Mouse (Mus musculus) forebrain, embryonic 15.5 days (tissue): ENCODE data around the gene Ap1m2. TPM values are rescaled to one million over a fixed set of nuclear protein-coding genes. Genes with fewer than 3 reads are reported as not detected.

Source experiments
- ATAC-seq: fragments of 200-750 bp; cut with Nextera tagmentation; replicated peaks from 2 replicates; pipeline ENCODE4 v1.8.0; 2017; ENCODE audit warnings: mild to moderate bottlenecking, moderate TSS enrichment, moderate library complexity
- H3K27ac ChIP-seq: fragments of 300-500 bp; sonication (generic); replicated peaks from 2 replicates; pipeline ENCODE4 v1.5.1; 2015; ENCODE audit warnings: mild to moderate bottlenecking, inconsistent platforms
- H3K27me3 ChIP-seq: fragments of 300-500 bp; sonication (generic); 2 replicates; pipeline ENCODE4 v1.6.1; 2015; ENCODE audit warnings: inconsistent platforms
- H3K36me3 ChIP-seq: fragments of 300-500 bp; sonication (generic); 2 replicates; pipeline ENCODE4 v1.6.1; 2015; ENCODE audit warnings: mild to moderate bottlenecking, inconsistent platforms
- H3K4me1 ChIP-seq: fragments of 300-500 bp; sonication (generic); 2 replicates; pipeline ENCODE4 v1.6.1; 2015; ENCODE audit warnings: inconsistent platforms
- H3K4me2 ChIP-seq: fragments of 300-500 bp; sonication (generic); replicated peaks from 2 replicates; pipeline ENCODE4 v1.6.1; 2015; ENCODE audit warnings: mild to moderate bottlenecking, inconsistent platforms
- H3K4me3 ChIP-seq: fragments of 300-500 bp; sonication (generic); 2 replicates; pipeline ENCODE4 v1.5.1; 2015; ENCODE audit warnings: mild to moderate bottlenecking, inconsistent platforms
- H3K9ac ChIP-seq: fragments of 300-500 bp; sonication (generic); replicated peaks from 2 replicates; pipeline ENCODE4 v1.6.1; 2015; ENCODE audit warnings: mild to moderate bottlenecking, inconsistent platforms
- H3K9me3 ChIP-seq: fragments of 300-500 bp; sonication (generic); 2 replicates; pipeline ENCODE4 v1.6.1; 2016; ENCODE audit warnings: inconsistent platforms
- WGBS: fragments of 180-500 bp; shearing (Covaris S2); methylation state at CpG from one replicate; pipeline ENCODE4 v1.1.7; 2015; ENCODE audit warnings: mixed read lengths; 5-methylcytosine and 5-hydroxymethylcytosine counted together
- polyA plus RNA-seq: library from polyadenylated mRNA; unstranded; fragments of >200 nt; fragmentation: Nextera tagmentation; extraction: Ambion mirVana; gene quantifications from 2 replicates; pipeline ENCODE4 v1.2.1, GENCODE M21; 2015

Gene Ap1m2
- polyA plus RNA-seq = 1.1 and 1.4 TPM in 2 replicates

DNA sequence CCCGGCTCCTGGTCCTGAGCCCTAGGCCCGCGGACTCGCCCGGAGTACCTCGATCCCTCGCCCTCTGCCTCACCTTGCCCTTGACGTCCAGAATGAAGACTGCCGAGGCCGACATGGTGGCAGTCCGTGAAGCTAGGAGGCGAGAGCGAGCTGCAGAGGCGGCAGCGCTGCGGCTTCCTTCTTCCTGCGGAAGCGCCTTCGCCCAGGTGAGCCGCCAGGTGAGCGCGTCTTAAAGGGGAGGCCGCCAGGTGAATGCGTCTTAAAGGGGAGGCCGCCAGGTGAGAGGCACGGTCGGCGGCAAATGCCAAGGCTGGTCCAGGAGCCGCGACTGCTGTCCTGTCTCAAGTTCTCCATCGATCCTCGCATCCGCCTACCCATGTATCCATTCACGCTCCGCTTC, at the start of gene Ap1m2:
Gene Ap1m2 (minus strand): TSS at position 204 of the 400 bp plus-strand sequence.
- Histone ChIP-seq H3K9ac (no peak within 1 kb of the TSS), H3K36me3 (no peaks in the 10 kb centered on the region), H3K4me2 (peak within 1 kb of the TSS; percentile 22; the same call in 1 of the 2 replicates), H3K27me3 (peaks cover 16% of the 10 kb centered on the region), H3K27ac (no peak within 1 kb of the TSS), H3K9me3 (no peaks in the 10 kb centered on the region), H3K4me3 (peak within 1 kb of the TSS; percentile 18), H3K4me1 (peaks cover 5% of the 10 kb centered on the region; the same call in 1 of the 2 replicates)
- no peak for ATAC-seq
- WGBS = 11% methylated on average over 35 of the region's 35 CpGs

DNA sequence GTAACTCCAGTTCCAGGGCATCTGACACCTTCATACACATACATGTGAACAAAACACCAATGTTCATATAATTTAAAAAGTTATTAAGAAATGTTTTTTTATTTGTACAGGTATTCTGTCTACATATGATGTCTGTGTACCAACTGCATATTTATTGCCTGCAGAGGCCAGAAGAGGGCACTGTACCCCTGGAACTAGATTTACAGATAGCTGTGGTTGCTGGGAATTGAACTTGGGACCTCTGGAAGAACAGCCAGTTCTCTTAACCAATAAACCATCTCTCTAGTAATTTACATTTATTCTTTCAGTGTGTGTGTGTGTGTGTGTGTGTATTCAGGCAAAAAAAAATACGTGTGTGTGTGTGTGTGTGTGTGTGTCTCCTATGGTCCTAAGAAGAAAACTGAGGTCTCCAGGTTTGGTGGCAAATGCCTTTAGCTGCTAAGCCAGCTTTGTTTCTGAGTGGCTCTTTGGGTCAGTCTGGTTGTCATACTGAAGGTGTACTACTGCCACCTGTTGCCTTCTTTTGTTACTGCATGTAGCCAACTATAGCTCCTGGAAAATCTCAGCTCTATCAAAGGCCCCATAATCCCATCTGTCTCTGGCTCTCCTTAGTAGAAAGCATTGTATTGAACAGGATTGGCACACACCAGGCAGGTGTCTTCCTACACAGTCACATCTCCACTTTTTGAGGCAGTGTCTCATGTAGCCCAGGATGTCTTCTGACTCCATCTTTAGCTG, 45.0 kb upstream of the Ap1m2 start:
- 0 out of 2 replicates have a peak, but pooled peaks have one; percentile 32 for ATAC-seq
- 0% methylated on average over 1 of the region's 1 CpGs for WGBS
- no peaks in the 10 kb centered on the region for H3K9me3 ChIP-seq

DNA sequence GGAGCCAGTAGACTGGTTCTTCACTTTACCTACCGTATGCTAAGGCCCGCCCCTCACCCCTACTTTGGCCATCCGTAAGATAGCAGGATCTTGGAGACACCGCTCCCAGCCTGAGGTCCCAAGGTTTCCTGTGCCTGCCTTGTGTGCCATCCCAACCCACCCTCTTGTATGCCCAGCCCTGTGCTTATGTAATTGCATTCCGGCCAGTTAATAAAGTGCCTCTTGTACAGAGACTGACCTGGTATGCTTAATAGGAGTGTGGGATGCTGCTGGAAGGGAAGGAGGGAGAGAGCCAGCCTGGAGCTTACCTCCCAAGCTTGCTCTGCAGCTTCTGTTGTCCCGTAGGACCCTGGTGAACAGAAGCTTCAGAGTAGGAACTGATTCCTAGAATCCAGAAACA, 42.7 kb upstream of the Ap1m2 start:
- 91% methylated on average over 6 of the region's 6 CpGs for WGBS
- Histone ChIP-seq H3K9ac (no peak overlapping the region), H3K4me3 (no peak overlapping the region), H3K27me3 (no peaks in the 10 kb centered on the region), H3K36me3 (peaks cover 41% of the 10 kb centered on the region), H3K9me3 (no peaks in the 10 kb centered on the region), H3K4me2 (no peak overlapping the region), H3K4me1 (no peaks in the 10 kb centered on the region), H3K27ac (no peak overlapping the region)
- ATAC-seq = no peak

More for the DNA sequence above, 45.0 kb upstream of the Ap1m2 start:
- peaks cover 25% of the 10 kb centered on the region for H3K36me3 ChIP-seq
- peaks cover 7% of the 10 kb centered on the region; the same call in 1 of the 2 replicates for H3K27me3 ChIP-seq
- no peak overlapping the region for H3K4me2 ChIP-seq
- H3K27ac ChIP-seq = no peak overlapping the region
- H3K4me1 ChIP-seq = no peaks in the 10 kb centered on the region
- no peak overlapping the region for H3K4me3 ChIP-seq
- H3K9ac ChIP-seq = no peak overlapping the region

DNA sequence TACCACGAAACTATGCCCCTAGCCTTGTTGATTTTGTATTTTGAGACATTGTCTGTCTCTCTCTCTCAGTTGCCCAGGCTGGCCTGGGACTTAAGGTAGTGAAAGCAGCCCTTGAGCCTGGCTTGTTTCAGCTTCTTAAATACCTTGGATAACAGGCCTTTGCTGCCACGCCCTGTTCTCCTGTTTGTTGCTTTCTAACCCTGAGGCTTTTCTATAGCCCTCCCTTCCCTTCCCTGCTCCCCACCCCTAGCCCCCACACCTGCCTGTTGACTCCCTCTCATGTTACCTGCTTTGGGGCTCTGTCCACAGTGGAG, 41.2 kb upstream of the Ap1m2 start:
- no peak overlapping the region for H3K4me2 ChIP-seq
- 55% methylated on average over 2 of the region's 2 CpGs for WGBS
- no peak overlapping the region for H3K4me3 ChIP-seq
- no peaks in the 10 kb centered on the region for H3K4me1 ChIP-seq
- H3K36me3 ChIP-seq = peaks cover 53% of the 10 kb centered on the region
- ATAC-seq = no peak
- no peak overlapping the region for H3K27ac ChIP-seq
- no peaks in the 10 kb centered on the region for H3K9me3 ChIP-seq
- no peaks in the 10 kb centered on the region for H3K27me3 ChIP-seq
- H3K9ac ChIP-seq = no peak overlapping the region

DNA sequence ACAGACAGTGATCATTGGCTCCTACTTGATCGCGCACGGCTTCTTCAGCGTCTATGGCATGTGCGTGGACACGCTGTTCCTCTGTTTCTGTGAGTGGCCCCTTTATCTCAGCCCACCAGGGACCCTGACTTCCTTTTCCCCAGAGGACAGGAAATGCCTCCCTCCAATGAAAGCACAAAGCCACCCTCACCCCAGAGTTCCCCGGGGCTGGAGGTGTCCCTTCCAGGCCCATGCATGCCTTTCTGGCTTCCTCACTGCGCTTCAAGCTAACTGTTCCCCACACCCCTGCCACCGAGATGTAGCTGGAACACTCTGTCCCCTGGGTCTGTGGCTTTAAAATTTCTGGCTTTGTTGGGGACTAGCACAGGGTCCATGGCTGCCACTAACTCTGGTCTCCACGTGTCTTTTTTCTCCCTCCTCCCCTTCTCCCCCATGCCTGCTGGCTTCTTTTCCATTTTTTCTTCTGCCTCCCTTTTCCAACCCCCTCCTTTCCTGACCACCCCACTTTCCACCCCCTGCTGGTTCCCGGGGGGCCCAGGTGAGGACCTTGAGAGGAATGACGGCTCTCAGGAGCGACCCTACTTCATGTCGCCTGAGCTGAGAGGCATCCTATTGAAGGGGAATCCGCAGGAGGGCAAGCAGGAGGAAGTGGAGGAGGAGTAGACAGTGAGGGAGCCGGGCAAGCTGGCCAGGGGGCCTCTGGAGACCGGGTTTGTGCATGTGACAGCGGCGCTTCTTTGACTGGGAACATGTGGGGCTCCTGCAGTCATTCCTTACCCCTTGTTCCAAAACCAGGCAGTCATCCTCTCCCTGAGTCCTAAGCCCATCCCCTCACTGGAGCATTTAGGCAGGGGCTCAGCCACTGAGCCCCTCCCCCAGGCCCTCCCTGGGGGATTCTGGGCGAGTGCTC, 40.6 kb upstream of the Ap1m2 start:
- H3K4me2 ChIP-seq = no peak overlapping the region
- H3K9me3 ChIP-seq = no peaks in the 10 kb centered on the region
- no peak overlapping the region for H3K27ac ChIP-seq
- no peak for ATAC-seq
- peaks cover 59% of the 10 kb centered on the region for H3K36me3 ChIP-seq
- H3K4me3 ChIP-seq = no peak overlapping the region
- WGBS = 36% methylated on average over 20 of the region's 20 CpGs
- H3K4me1 ChIP-seq = no peaks in the 10 kb centered on the region
- no peak overlapping the region for H3K9ac ChIP-seq
- H3K27me3 ChIP-seq = no peaks in the 10 kb centered on the region

DNA sequence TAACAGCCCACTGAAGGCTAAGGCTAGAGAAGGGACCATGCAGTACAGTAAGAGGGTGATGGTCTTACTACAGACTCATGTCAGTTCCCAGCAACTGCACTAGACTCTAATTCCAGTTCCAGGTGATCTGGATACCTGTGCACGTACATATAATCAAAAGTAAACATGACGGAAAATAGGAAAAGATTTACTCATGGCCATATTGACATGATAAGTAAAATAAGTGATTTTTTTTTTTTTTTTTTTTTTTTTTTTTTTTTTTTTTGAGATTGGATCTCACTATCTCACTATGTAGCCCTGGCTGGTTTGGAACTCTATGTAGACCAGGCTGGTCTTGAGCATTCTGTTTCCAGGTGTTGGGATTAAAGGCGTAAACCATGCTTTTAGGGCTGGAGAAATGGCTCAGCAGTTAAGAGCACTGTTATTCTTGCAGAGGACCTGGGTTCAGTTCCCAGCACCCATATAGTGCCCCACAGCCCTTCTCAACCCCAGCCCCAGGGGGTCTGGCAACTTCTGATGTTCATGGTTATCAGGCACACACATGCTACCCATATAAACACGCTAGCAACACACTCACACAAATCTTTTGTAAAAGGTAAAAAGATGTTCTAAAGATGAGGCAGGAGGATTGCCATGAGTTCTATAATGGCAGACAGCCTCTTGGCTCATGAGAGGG, 39.7 kb upstream of the Ap1m2 start:
- no peak overlapping the region for H3K4me3 ChIP-seq
- H3K36me3 ChIP-seq = peaks cover 67% of the 10 kb centered on the region
- no peak overlapping the region for H3K27ac ChIP-seq
- no peaks in the 10 kb centered on the region for H3K4me1 ChIP-seq
- ATAC-seq = no peak
- H3K9me3 ChIP-seq = no peaks in the 10 kb centered on the region
- H3K4me2 ChIP-seq = no peak overlapping the region
- H3K9ac ChIP-seq = no peak overlapping the region
- WGBS = 88% methylated on average over 4 of the region's 4 CpGs
- no peaks in the 10 kb centered on the region for H3K27me3 ChIP-seq

DNA sequence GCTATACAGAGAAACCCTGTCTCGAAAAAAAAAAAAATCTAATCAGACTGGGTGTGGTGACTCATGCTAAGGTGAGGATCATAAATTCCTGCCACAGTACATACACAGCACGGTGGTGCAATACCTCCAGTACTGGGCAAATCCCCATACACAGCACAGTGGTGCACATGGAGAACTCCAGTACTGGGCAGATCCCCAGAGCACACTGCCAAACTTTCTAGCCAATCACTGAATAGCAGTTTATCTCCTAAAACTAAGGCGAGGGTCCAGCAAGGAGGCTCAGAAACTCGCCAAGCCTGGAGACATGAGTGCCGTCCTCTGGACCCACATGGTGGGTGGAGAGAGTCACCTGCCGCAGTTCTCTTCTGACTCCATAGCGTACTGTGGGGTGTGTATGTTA, 39.0 kb upstream of the Ap1m2 start:
- Histone ChIP-seq H3K4me1 (no peaks in the 10 kb centered on the region), H3K27ac (no peak overlapping the region), H3K4me2 (no peak overlapping the region), H3K9ac (no peak overlapping the region), H3K4me3 (no peak overlapping the region), H3K9me3 (no peaks in the 10 kb centered on the region), H3K36me3 (peaks cover 71% of the 10 kb centered on the region), H3K27me3 (no peaks in the 10 kb centered on the region)
- 89% methylated on average over 7 of the region's 7 CpGs for WGBS
- ATAC-seq = 0 out of 2 replicates have a peak, but pooled peaks have one; percentile 46

DNA sequence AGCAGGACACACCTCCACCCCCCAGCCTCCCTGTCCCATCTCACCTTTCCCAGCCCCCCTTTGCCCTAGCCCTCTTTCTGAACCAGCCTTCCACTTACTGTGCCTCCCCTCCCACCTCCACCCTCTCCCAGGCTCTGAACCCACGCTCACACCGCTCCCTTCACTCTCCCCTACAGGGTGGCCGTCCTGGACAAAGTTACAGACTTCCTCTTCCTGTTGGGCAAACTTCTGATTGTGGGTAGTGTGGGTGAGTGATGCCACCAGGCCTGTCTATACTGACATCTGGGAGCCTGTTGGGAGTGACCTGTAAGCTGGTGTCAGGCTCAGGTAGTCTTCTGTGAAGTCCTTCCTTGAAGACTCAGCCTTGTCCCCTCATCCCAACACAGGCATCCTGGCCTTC, 36.0 kb upstream of the Ap1m2 start:
- H3K4me2 ChIP-seq = no peak overlapping the region
- H3K4me3 ChIP-seq = no peak overlapping the region
- H3K9me3 ChIP-seq = no peaks in the 10 kb centered on the region
- 87% methylated on average over 3 of the region's 3 CpGs for WGBS
- peaks cover 69% of the 10 kb centered on the region for H3K36me3 ChIP-seq
- no peak overlapping the region for H3K27ac ChIP-seq
- H3K9ac ChIP-seq = no peak overlapping the region
- no peak for ATAC-seq
- H3K27me3 ChIP-seq = no peaks in the 10 kb centered on the region
- no peaks in the 10 kb centered on the region for H3K4me1 ChIP-seq

DNA sequence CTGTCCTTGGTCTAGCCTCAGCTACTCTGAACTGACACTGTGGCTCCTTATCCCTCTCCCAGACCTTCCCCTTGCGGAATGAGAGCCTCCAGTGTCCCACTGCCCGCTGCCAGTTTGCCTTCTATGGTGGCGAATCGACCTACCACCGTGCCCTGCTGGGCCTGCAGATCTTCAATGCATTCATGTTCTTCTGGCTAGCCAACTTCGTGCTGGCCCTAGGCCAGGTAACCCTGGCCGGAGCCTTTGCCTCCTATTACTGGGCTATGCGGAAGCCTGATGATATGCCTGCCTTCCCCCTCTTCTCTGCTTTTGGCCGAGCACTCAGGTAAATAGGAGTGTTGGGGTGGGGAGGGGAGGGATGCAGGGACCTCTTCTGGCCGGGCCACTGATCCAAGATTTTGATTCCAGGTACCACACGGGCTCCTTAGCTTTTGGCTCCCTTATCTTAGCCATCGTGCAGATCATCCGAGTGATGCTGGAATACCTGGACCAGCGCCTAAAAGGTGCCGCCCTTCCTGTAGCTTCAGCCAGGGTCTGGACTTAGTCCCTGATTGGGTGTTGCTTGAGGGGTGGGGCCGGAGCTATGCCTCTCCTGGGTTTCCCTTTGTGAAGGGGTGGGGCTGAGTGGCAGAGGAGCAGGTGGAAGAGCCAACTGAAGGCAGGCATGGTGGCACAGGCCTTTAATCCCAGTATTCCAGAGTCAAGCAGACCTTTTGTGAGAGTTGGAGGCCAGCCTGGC, 34.7 kb upstream of the Ap1m2 start:
- 70% methylated on average over 16 of the region's 16 CpGs for WGBS
- no peak overlapping the region for H3K9ac ChIP-seq
- no peaks in the 10 kb centered on the region for H3K9me3 ChIP-seq
- H3K27ac ChIP-seq = no peak overlapping the region
- no peak overlapping the region for H3K4me2 ChIP-seq
- H3K4me3 ChIP-seq = no peak overlapping the region
- no peaks in the 10 kb centered on the region for H3K4me1 ChIP-seq
- peaks cover 72% of the 10 kb centered on the region for H3K36me3 ChIP-seq
- no peak for ATAC-seq
- no peaks in the 10 kb centered on the region for H3K27me3 ChIP-seq

DNA sequence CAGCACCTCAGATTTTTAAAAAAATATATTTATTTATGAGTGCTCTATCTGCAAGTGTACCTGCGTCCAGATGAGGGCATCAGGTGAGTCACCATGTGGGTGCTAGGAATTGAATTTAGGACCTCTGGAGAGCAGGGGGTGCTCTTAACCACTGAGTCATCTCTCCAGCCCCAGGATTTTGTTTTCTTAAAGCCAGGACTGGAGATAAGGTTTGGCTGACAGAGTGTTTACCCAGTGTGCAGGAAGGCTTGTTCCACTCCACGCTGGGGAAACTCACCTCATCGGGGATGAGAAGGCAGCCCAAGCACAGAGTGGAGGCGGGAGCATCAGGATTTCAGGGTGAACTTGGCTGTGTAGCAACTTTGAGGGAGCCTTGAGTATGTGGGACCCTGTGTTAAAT, 28.3 kb upstream of the Ap1m2 start:
- H3K27me3 ChIP-seq = no peaks in the 10 kb centered on the region
- WGBS = 90% methylated on average over 4 of the region's 4 CpGs
- no peak for ATAC-seq

DNA sequence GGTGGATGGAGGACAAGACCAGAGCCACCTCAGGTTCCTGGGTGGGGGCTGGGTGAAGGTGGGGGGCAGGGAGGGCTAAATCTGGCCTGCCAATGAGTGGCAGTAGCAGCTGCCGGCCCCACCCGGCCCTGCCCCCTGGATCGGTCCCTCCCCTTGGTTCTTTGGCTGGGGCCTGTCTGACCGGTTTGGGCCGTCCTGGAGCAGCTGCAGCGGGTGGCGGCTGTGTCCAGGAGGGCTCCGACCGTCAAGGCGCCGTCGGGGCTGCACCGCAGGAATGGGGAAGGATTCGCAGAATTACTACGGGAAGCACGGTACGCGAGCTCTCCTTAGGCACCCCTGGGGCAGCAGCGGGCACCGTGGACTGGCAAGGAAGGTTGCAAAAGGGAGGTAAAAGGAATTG, 25.5 kb upstream of the Ap1m2 start:
- 20% methylated on average over 20 of the region's 20 CpGs for WGBS
- ATAC-seq = no peak
- H3K4me3 ChIP-seq = no peak overlapping the region
- H3K4me2 ChIP-seq = no peak overlapping the region
- peaks cover 4% of the 10 kb centered on the region; the same call in 1 of the 2 replicates for H3K4me1 ChIP-seq
- H3K9me3 ChIP-seq = no peaks in the 10 kb centered on the region
- no peak overlapping the region for H3K27ac ChIP-seq
- peaks cover 10% of the 10 kb centered on the region for H3K36me3 ChIP-seq
- H3K27me3 ChIP-seq = no peaks in the 10 kb centered on the region
- no peak overlapping the region for H3K9ac ChIP-seq

More for the DNA sequence above, 28.3 kb upstream of the Ap1m2 start:
- H3K4me1 ChIP-seq = no peaks in the 10 kb centered on the region
- H3K27ac ChIP-seq = no peak overlapping the region
- H3K9ac ChIP-seq = no peak overlapping the region
- H3K4me2 ChIP-seq = no peak overlapping the region
- no peaks in the 10 kb centered on the region for H3K9me3 ChIP-seq
- peaks cover 23% of the 10 kb centered on the region for H3K36me3 ChIP-seq
- no peak overlapping the region for H3K4me3 ChIP-seq
